Mouse (Mus musculus) cerebellum, postnatal 25 days (tissue): Measurements from ENCODE around the gene Golt1a.

ENCODE experiments used
- DNase-seq, 2 experiments: peaks; one replicate each; pipeline ENCODE4 v3.0.0; 2021; ENCODE audit warnings: mixed read lengths in 2 of 2

Gene Golt1a

DNA sequence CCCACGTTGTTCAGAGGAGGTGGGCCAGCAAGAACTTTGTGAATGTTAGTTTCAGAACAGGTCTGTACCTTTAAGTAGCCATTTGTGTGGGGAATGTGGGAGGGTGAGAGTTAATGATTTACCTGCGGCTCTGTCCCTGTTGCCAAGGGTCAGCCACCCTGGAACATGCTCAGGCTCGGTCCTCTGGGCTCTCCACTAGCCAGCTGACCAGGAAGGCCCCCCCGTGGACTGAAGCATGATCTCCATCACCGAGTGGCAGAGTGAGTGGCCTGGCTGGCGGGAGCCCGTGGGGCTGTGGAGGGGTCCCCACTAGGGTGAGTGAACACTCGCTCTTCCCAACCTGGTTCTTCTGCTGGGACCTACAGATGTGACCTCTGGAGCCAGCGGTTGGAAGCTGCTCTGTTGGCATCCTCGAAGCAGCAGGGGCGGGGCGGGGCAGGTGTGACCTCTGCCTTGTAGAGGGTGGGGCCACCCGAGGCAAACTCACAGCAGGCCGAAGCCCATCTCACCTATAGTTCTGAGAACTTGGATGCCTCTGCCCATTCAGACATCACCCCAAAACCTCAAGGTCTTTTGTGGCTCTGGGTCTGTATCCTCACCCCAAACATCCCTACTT lies at the start of gene Golt1a:
Golt1a (plus strand) TSS at position 149 of the 616 bp plus-strand sequence.
- DNase-seq: no peak

DNA sequence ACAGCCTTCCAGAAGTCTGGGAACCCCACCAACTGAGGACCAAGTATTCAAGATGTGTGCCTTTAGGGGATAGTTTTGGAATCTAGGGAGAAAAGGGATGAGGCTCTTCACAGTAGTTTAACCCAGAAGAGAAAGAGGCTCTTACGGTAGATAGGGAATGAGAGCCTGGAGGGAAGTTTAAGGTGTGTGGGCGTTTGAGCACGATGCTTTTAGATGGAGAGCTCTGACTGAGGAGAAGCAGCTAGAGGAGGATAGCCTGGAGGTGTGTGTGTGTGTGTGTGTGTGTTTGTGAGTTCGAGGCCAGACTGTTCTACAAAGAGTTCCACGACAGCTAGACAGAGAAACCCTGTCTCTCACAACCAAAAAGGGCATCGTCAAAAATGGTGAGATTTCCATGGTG lies 47.0 kb upstream of the Golt1a start:
- DNase-seq: no peak

- peak in 1 of 2 experiments; percentile 43 for DNase-seq
Observed at GRCm38 (mm10) chr1:133263134-133263533, 46.5 kb upstream of the Golt1a start.

GRCm38 (mm10) chr1:133264367-133264766 lies 45.2 kb upstream of the Golt1a start:
- no peak for DNase-seq

- DNase-seq: no peak
Observed at GRCm38 (mm10) chr1:133265114-133265766, 44.4 kb upstream of the Golt1a start.

DNA sequence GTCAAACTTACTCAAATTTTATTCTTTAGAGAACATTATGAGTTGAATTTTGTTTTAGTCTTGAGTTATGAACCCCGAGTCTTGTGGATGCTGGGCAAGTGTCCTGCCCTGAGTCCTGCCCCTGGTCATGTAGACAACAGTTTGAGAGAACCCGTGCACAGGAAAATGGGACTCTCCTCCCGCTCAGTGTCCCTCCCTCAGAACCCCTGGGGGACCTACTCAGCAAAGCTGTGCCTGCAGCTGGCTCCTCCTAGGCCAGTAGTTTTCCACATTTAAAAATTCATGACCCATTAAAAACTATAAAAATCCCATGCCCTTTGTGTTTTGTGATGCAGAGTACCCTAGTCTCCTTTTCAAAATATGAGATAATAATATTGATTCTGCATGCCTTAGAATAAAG lies 42.5 kb upstream of the Golt1a start:
- no peak for DNase-seq

GRCm38 (mm10) chr1:133267813-133268492 lies 41.6 kb upstream of the Golt1a start:
- DNase-seq: no peak

GRCm38 (mm10) chr1:133268503-133268902 lies 41.1 kb upstream of the Golt1a start:
- DNase-seq: no peak

DNA sequence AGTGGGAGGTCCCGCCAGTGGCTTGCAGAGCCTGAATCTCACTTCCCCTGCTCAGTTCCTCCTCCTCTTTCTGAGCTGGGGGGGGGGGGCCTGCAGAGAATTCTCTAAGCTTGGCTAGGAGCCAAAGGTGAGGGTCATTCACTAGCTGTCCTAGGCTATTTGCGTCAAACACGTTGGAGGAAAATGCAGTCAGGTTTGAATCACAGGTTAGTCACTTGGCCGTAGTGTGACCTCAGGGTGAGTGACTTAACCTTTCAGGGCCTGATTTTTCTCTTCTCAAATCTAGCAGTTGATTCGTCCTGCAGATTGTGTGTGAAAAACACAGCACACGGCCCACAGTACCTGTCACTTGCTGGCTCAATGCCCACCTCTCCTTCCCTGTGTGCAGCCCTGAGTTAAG lies 39.3 kb upstream of the Golt1a start:
- no peak for DNase-seq

DNA sequence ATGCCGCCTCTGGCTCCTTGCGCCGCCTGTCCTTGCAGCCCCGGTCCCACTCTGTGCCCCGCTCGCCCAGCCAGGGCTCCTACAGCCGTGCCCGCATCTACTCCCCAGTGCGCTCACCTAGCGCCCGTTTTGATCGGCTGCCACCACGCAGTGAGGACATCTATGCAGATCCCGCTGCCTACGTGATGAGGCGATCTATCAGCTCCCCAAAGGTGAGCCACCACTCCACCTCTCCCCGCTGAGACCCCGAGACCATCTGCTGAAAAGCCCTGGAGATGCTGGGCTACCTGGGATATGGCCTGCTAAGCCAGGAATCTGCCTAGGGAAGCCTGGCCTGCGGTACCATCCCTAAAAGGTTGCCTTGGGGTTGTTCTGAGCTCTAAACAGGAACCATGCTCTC lies 35.4 kb upstream of the Golt1a start:
- DNase-seq: no peak

GRCm38 (mm10) chr1:133276983-133277382 lies 32.6 kb upstream of the Golt1a start:
- no peak for DNase-seq

DNA sequence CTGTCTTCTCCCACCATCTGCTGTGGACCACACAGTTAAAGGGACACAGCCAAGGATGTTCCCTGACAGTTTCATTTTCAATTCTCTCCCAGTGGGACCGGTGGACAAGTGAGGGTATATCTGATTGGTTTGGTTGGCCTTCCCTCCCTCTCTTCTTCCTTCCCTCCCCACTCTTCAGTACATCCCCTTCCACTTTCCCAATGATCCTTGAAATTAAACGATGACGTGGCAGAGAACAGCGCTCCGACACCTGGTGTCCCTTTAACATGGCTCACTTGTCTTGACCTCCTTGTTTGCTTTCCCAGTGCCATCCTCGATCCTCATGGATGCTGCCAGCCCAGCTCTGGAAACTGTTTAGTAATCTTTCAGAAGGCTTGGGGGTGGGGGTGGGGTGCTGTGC lies 31.1 kb upstream of the Golt1a start:
- DNase-seq: no peak

GRCm38 (mm10) chr1:133278946-133279631 lies 30.5 kb upstream of the Golt1a start:
- DNase-seq: no peak

- DNase-seq: peak; percentile 26 to 35
Observed at GRCm38 (mm10) chr1:133279632-133280093, 29.9 kb upstream of the Golt1a start.

DNA sequence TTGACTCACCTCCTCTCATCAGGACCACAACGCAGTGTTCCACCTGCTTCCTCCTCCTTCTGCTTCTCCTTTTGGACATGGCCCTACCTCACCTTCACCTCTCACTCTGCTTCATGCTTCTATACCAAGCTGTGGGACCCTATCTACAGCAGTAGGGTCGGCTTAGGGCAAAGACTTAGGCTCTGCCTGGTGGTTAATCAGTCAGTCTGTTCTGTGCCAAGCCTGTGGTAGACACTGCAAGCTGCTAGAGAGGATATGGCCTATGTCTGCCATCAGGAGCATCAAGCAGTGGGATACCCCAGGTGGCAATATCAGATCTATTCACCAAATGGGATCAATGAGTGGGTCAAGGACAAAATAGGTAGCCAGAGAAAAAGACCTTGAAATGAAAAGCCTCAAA lies 29.1 kb upstream of the Golt1a start:
- DNase-seq: no peak

GRCm38 (mm10) chr1:133285907-133286306 lies 23.7 kb upstream of the Golt1a start:
- DNase-seq: no peak

DNA sequence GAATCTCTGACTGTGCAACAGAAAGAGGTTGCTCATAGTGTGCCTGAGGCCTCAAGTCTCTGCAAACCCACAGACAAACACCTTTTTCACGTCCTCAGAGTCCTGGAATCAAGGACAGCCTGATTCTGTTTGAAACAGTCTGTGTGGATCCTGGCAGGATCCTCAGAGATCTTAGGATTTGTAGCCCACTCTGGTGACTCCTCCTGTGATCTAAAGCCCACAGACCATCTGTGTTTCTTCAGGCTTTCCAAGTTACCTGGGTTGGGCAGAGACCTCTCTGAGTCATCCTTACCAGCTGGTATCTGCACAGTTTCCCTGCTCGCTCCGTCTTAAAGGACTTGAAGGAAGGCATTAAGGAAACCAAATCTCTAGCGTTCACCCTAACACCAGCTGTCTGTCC lies 22.5 kb upstream of the Golt1a start:
- no peak for DNase-seq

GRCm38 (mm10) chr1:133287880-133288279 lies 21.7 kb upstream of the Golt1a start:
- DNase-seq: no peak

DNA sequence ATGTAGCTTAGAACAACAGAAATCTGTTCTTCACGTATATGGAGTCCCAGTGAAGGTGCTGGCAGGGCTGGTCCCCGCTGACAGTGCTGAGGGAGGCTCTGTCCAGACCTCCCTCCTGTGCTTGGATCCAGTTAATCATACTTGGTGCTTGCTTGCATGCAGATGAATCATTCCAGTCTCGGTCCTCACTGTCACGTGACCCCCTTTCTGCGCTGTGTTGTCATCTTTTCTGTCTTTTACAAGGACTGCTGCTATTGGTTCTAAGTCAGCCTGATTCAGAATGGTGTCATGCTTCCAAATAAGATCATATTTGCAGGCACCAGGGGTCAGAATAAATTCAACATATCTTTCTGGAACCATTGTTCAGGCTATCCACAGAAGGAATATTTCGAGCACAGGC lies 17.7 kb upstream of the Golt1a start:
- no peak for DNase-seq

- DNase-seq: no peak
Observed at GRCm38 (mm10) chr1:133292608-133293007, 17.0 kb upstream of the Golt1a start.

DNA sequence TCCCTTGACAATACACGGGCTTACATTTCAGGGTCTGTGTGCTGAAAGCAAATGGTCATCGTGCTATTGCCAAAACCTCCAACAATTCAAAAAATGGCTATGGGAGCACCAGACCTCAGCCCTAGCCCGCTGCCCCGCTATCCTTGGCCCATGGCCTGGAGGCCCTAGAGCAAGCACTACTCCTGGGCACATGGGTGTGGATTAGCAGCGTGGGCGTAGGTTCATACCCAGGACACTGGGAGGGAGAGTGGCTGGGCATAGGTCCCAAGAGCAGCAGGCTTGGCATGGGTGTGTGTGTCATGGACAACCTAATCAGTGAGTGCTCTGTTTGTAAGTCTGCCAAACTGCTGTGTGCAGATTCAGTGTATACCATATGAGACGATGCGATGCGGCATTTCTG lies 13.2 kb upstream of the Golt1a start:
- peak; percentile 81 to 85 for DNase-seq

GRCm38 (mm10) chr1:133298816-133299215 lies 10.8 kb upstream of the Golt1a start:
- DNase-seq: no peak

GRCm38 (mm10) chr1:133302540-133302939 lies 7.1 kb upstream of the Golt1a start:
- DNase-seq: peak in 1 of 2 experiments; percentile 36
